Mouse (Mus musculus) embryonic facial prominence, embryonic 15.5 days (tissue): ENCODE measurements at regions not wholly inside any gene's neighbourhood (a gene's known extent, or its start where the extent isn't known, plus 50 kb on each side); places are given as distances from the start of the nearest gene placed in this dataset.

Experiments used
- ATAC-seq: fragments of 200-750 bp; cut with Nextera tagmentation; 2 replicates; pipeline ENCODE4 v1.8.0; 2017; ENCODE audit warnings: low read depth, moderate TSS enrichment; ENCODE audit not compliant: insufficient number of reproducible peaks, low FRiP score, low TSS enrichment
- H3K27ac ChIP-seq: fragments of 300-500 bp; sonication (generic); replicated peaks from 2 replicates; pipeline ENCODE4 v1.5.1; 2015; ENCODE audit warnings: mild to moderate bottlenecking, inconsistent platforms
- H3K27me3 ChIP-seq: fragments of 300-500 bp; sonication (generic); 2 replicates; pipeline ENCODE4 v1.6.1; 2015; ENCODE audit warnings: inconsistent platforms
- H3K36me3 ChIP-seq: fragments of 300-500 bp; sonication (generic); 2 replicates; pipeline ENCODE4 v1.6.1; 2015; ENCODE audit warnings: mild to moderate bottlenecking, inconsistent platforms
- H3K4me1 ChIP-seq: fragments of 300-500 bp; sonication (generic); 2 replicates; pipeline ENCODE4 v1.6.1; 2015; ENCODE audit warnings: inconsistent platforms
- H3K4me2 ChIP-seq: fragments of 300-500 bp; sonication (generic); replicated peaks from 2 replicates; pipeline ENCODE4 v1.6.1; 2015; ENCODE audit warnings: mild to moderate bottlenecking, inconsistent platforms
- H3K4me3 ChIP-seq: fragments of 300-500 bp; sonication (generic); replicated peaks from 2 replicates; pipeline ENCODE4 v1.5.1; 2015; ENCODE audit warnings: mild to moderate bottlenecking, inconsistent platforms
- H3K9ac ChIP-seq: fragments of 300-500 bp; sonication (generic); 2 replicates; pipeline ENCODE4 v1.6.1; 2015; ENCODE audit warnings: inconsistent platforms
- H3K9me3 ChIP-seq: fragments of 300-500 bp; sonication (generic); replicated peaks from 2 replicates; pipeline ENCODE4 v1.6.1; 2016; ENCODE audit warnings: inconsistent platforms
- WGBS: fragments of 180-500 bp; shearing (Covaris S2); methylation state at CpG from one replicate; pipeline ENCODE4 v1.1.7; 2015; 5-methylcytosine and 5-hydroxymethylcytosine counted together

DNA sequence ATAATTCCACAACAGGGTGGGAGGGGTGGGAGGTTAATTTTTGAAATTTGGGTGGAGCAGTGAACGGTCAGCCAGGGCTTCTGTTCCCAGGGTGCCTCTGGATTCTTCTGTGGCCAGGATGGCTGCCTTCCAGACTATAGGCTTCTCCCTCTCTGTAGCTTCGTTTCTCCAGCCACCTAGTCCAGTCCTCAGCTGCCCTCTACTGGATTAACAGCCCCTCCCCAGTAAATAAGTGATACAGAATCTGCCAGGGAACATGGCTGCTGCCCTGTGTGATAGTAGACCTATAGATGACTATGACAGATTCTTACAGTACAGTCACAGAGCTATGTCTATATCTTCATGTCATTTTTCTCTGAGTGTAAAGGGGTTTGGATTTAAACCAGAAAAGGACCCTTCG, 127.5 kb upstream of the Prok2 start:
- Histone ChIP-seq H3K4me3 (no peak overlapping the region), H3K9ac (no peak overlapping the region), H3K4me2 (no peak overlapping the region), H3K9me3 (no peaks in the 10 kb centered on the region), H3K36me3 (no peaks in the 10 kb centered on the region), H3K4me1 (no peaks in the 10 kb centered on the region), H3K27me3 (no peaks in the 10 kb centered on the region), H3K27ac (no peak overlapping the region)
- ATAC-seq, result no peak
- WGBS, result 44% methylated on average over 3 of the region's 3 CpGs

DNA sequence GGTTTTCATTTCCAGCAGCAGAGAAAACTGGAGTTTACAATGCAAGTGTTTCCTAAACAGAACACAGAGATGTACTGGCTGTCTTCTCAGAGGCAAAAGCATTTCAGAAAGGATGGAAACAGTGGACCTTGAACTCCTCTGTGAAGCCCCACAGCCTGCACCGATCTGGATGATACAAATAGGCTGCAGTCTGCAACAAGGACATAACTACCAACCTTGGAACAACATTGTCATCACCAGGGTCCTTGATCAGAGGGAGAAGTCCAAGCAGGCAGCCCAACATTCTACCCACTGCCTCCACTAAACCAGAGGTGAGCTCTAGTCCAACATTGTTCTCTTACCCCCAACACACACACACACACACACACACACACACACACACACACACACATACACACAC, 124.5 kb upstream of the Prok2 start:
- H3K27ac ChIP-seq, result no peak overlapping the region
- no peak for ATAC-seq
- H3K4me2 ChIP-seq, result no peak overlapping the region
- H3K27me3 ChIP-seq, result no peaks in the 10 kb centered on the region
- H3K36me3 ChIP-seq, result no peaks in the 10 kb centered on the region
- H3K9me3 ChIP-seq, result no peaks in the 10 kb centered on the region
- 0 out of 2 replicates have a peak, but pooled peaks cover 3% of the 10 kb centered on the region for H3K4me1 ChIP-seq
- WGBS, result 57% methylated on average over 1 of the region's 1 CpGs
- no peak overlapping the region for H3K9ac ChIP-seq
- no peak overlapping the region for H3K4me3 ChIP-seq

- peak; percentile 78 for ATAC-seq
- H3K27me3 ChIP-seq, result no peaks in the 10 kb centered on the region
- no peaks in the 10 kb centered on the region for H3K9me3 ChIP-seq
- 23% methylated on average over 4 of the region's 4 CpGs for WGBS
- no peaks in the 10 kb centered on the region for H3K36me3 ChIP-seq
- H3K27ac ChIP-seq, result peak overlapping the region; percentile 36; the same call in 1 of the 2 replicates
- 0 out of 2 replicates have a peak overlapping the region, but pooled peaks have one; percentile 4 for H3K4me2 ChIP-seq
- no peak overlapping the region for H3K9ac ChIP-seq
- H3K4me1 ChIP-seq, result peaks cover 35% of the 10 kb centered on the region
- no peak overlapping the region for H3K4me3 ChIP-seq
These were observed 119.3 kb upstream of the Prok2 start for GRCm38 (mm10) chr6:99845508-99845846.

DNA sequence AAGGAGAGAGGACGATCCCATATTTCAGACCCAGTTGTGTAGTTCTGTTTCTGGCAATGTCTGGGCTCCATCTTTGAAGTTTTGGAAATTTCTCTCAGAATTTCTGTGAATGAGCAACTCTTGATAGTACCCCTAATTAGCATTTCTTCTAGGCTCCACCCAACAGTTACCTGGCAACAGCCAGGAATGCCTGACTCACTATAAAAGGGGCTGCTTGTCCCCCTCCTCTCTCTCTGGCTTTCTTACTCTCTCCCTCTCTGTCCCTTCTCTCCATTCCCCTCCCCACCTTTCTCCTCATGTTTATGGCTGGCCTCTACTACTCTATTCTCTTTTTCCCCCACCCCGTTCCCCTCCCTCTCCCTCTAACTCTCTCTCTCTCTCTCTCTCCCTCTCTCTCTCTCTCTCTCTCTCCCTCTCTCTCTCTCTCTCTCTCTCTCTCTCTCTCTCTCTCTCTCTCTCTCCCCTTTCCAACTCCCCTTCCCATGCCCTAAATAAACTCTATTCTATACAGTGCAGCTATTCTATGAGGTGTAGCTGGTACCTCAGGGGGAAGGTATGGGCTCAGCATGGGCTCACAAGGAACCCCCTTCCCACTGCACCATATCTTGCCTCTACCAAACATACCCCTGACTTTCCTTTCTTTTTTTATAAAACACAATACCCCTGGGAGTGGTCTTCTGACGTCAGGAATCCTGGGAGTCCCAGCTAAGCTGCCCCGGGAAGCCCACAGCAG, 118.7 kb upstream of the Prok2 start:
- no peak overlapping the region for H3K9ac ChIP-seq
- H3K4me1 ChIP-seq, result peaks cover 35% of the 10 kb centered on the region
- peak overlapping the region; percentile 36; the same call in 1 of the 2 replicates for H3K27ac ChIP-seq
- H3K4me3 ChIP-seq, result no peak overlapping the region
- no peaks in the 10 kb centered on the region for H3K36me3 ChIP-seq
- WGBS, result 20% methylated on average over 4 of the region's 4 CpGs
- no peaks in the 10 kb centered on the region for H3K27me3 ChIP-seq
- no peaks in the 10 kb centered on the region for H3K9me3 ChIP-seq
- H3K4me2 ChIP-seq, result 0 out of 2 replicates have a peak overlapping the region, but pooled peaks have one; percentile 4
- ATAC-seq, result no peak

DNA sequence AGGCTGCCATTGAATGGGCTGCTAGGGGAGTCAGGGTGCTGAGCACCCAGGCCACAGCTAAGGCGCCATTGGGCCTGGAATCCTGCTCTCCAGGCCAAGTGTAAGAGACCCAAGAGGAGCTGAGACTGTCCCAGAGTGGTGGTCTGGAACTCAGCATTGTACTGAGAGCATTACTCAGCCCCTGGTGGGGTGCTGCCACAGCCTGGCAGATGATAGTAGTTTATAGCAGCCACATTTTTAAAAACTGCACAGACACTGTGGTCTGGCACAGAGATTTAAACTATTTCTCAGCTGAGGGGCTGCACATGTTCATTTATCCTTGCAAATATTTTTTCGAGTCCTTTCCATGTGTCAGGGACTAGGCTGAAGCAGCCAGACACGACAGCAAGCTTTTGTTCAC, 117.3 kb upstream of the Prok2 start:
- Histone ChIP-seq H3K9ac (no peak overlapping the region), H3K4me3 (no peak overlapping the region), H3K27ac (no peak overlapping the region; the same call in 1 of the 2 replicates), H3K36me3 (no peaks in the 10 kb centered on the region), H3K27me3 (no peaks in the 10 kb centered on the region), H3K9me3 (no peaks in the 10 kb centered on the region), H3K4me1 (peaks cover 35% of the 10 kb centered on the region), H3K4me2 (no peak overlapping the region)
- 37% methylated on average over 3 of the region's 3 CpGs for WGBS
- ATAC-seq, result peak; percentile 37; the same call in 1 of the 2 replicates

GRCm38 (mm10) chr6:99842723-99843122, 116.5 kb upstream of the Prok2 start:
- H3K9me3 ChIP-seq, result no peaks in the 10 kb centered on the region
- no peaks in the 10 kb centered on the region for H3K27me3 ChIP-seq
- H3K9ac ChIP-seq, result no peak overlapping the region
- H3K4me1 ChIP-seq, result peaks cover 35% of the 10 kb centered on the region
- no peak overlapping the region for H3K27ac ChIP-seq
- H3K36me3 ChIP-seq, result no peaks in the 10 kb centered on the region
- ATAC-seq, result no peak
- H3K4me3 ChIP-seq, result no peak overlapping the region
- H3K4me2 ChIP-seq, result no peak overlapping the region

DNA sequence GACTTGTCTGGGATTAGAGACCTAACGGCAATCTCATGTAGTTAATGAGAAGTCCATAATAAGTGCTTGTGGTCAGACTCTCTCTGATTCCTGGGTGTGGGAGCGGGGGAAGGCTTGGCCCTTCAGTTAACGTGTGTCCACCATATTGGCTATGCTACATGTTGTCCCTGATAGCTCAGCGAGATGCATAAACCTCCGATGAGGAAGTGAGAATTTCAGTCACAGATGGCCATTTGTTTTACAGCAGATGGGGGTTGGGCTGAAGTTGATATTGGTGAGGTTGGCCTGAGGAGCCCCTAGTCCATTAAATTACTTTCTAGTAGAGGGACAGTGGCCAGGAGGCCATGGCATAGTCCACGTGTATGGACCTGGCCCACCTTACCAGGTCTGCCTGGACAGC, 114.6 kb upstream of the Prok2 start:
- no peak overlapping the region for H3K9ac ChIP-seq
- no peak overlapping the region for H3K4me2 ChIP-seq
- 90% methylated on average over 6 of the region's 6 CpGs for WGBS
- H3K4me1 ChIP-seq, result peaks cover 32% of the 10 kb centered on the region
- no peaks in the 10 kb centered on the region for H3K27me3 ChIP-seq
- no peaks in the 10 kb centered on the region for H3K9me3 ChIP-seq
- no peak overlapping the region for H3K4me3 ChIP-seq
- H3K27ac ChIP-seq, result no peak overlapping the region
- no peak for ATAC-seq
- H3K36me3 ChIP-seq, result no peaks in the 10 kb centered on the region

DNA sequence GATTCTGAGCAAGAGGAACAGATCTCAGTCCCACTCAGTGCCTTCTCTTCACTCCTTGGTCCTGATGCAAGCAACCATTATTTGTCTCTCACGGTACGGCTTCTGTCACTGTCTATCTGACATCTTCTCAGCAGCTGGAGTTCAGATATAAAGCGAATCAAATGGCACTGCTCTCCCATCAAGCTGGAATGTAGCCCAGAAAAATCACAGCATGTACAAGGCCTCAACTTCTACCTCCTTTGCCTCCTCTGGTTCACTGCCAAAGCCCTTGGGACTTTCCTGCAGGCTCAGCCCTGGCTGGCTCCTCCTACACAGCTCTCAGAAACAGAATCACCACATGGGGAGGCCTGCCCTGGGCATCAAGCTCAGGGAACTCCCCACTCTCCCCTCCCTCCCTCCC, 107.1 kb upstream of the Prok2 start:
- 13% methylated on average over 3 of the region's 3 CpGs for WGBS
- Histone ChIP-seq H3K4me3 (no peak overlapping the region), H3K4me1 (peaks cover 17% of the 10 kb centered on the region), H3K9ac (no peak overlapping the region), H3K27ac (no peak overlapping the region), H3K4me2 (no peak overlapping the region), H3K27me3 (no peaks in the 10 kb centered on the region), H3K36me3 (no peaks in the 10 kb centered on the region), H3K9me3 (no peaks in the 10 kb centered on the region)
- ATAC-seq, result peak; percentile 85

DNA sequence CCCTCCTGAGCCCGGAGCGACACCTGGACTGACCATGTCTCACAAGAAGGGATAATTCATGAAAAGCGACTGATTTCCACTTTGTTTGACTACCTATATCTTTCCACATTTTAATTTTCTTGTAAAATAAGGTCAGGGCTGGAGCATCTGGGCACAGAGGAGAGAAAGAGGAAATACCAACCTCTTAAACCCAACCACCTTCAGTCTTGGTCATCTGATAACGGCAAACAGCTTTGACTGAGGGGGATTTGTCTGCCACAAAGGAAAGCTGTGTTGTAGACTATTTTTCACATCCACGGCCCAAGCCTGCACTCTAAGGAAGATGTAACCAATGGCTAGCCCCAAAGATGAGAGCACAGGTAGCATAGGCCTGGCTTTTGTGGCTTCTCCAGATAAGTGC, 101.4 kb upstream of the Prok2 start:
- Histone ChIP-seq H3K4me3 (no peak overlapping the region), H3K36me3 (no peaks in the 10 kb centered on the region), H3K4me2 (no peak overlapping the region), H3K27ac (no peak overlapping the region), H3K9me3 (no peaks in the 10 kb centered on the region), H3K9ac (no peak overlapping the region), H3K27me3 (no peaks in the 10 kb centered on the region), H3K4me1 (peaks cover under 1% of the 10 kb centered on the region; the same call in 1 of the 2 replicates)
- no peak for ATAC-seq
- 92% methylated on average over 5 of the region's 5 CpGs for WGBS

GRCm38 (mm10) chr6:99824808-99825207, 98.6 kb upstream of the Prok2 start:
- H3K27ac ChIP-seq, result no peak overlapping the region
- 69% methylated on average over 6 of the region's 6 CpGs for WGBS
- H3K27me3 ChIP-seq, result no peaks in the 10 kb centered on the region
- H3K9ac ChIP-seq, result no peak overlapping the region
- no peaks in the 10 kb centered on the region; the same call in 1 of the 2 replicates for H3K4me1 ChIP-seq
- no peak overlapping the region for H3K4me3 ChIP-seq
- H3K9me3 ChIP-seq, result no peaks in the 10 kb centered on the region
- H3K4me2 ChIP-seq, result no peak overlapping the region
- H3K36me3 ChIP-seq, result no peaks in the 10 kb centered on the region
- ATAC-seq, result no peak

DNA sequence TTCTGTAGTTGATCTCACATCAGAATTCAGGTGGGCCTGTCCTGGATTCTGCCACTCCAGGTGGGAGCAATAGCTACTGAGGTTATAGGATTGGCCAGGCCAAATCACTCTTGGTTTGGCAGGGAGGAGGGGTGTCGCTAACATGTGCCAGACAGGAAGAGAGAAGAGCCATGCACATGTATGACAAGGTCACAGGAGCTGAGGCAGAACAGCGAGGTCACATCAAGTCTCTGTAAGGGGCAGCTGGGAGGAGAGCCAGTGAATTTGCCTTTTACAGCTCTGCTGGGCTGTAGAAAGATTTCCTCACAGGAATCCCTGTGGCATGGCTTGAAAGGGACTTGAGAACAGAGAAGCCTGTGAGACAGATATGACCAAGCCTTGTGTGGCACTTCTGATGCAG, 96.3 kb upstream of the Prok2 start:
- no peak overlapping the region for H3K27ac ChIP-seq
- no peaks in the 10 kb centered on the region for H3K36me3 ChIP-seq
- H3K4me1 ChIP-seq, result no peaks in the 10 kb centered on the region; the same call in 1 of the 2 replicates
- no peak for ATAC-seq
- no peak overlapping the region for H3K4me3 ChIP-seq
- H3K9ac ChIP-seq, result no peak overlapping the region
- no peaks in the 10 kb centered on the region for H3K9me3 ChIP-seq
- no peaks in the 10 kb centered on the region for H3K27me3 ChIP-seq
- WGBS, result 78% methylated on average over 2 of the region's 2 CpGs
- H3K4me2 ChIP-seq, result no peak overlapping the region
